8 mouse cellular contexts compared by ENCODE assay signal in the genomic region with DNA sequence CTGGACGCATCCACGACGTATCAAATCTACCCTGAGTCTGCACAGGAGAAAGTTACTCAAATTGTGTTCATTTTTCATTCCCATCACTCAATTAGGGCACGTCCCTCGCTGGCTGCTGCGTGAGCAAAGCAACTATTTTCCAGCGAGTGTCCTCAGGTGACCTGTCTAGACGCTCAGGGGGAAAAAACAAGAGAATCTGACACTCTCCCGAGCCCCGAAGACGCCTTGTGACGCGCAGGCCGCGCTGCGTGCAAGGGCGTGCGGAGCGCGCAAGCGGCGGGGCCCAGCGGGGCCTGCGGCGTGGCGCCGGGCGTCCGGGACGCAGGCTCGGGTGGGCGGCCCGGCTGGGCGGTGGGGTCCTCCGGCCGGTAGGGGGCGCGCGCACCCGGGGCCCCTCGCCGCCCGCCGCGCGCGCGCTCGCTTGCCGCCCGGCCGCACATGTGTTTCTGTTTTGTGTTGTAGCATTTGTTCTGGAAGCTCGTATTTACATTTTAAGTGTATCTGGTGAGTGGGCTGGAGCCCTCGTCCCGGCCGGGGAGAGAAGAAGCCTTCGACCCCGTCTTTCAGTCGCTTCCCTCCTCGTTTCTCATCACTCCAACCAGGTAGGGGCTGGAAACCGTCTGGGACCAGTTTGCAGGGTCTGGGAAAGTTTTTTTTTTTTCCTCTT. TPM values are rescaled to one million over a fixed set of nuclear protein-coding genes. Genes with fewer than 3 reads are reported as not detected.
DNase-seq lines count a peak whose midpoint lies in the region; ATAC-seq lines count a peak whose summit lies in the region.

No protein-coding gene starts in this region.

- peak overlapping the region; percentile 67 for H3K4me3 ChIP-seq in intestine, embryonic 16.5 days (ENCODE audit: low read length)
- H3K4me3 ChIP-seq in limb, embryonic 10.5 days: peak overlapping the region; percentile 80
- H3K4me3 ChIP-seq in midbrain, embryonic 11.5 days (ENCODE audit: low read depth, low read length): peak overlapping the region; percentile 99

- H3K9me3 ChIP-seq in intestine, embryonic 16.5 days (ENCODE audit: control insufficient read depth, low read length): no peaks in the 10 kb centered on the region
- no peaks in the 10 kb centered on the region for H3K9me3 ChIP-seq in limb, embryonic 10.5 days (replicated peaks)
- H3K9me3 ChIP-seq in midbrain, embryonic 11.5 days (ENCODE audit: control insufficient read depth, low read length): no peaks in the 10 kb centered on the region

- under 1% methylated on average over 57 of the region's 61 CpGs for WGBS in intestine, embryonic 16.5 days
- WGBS in limb, embryonic 10.5 days: 2% methylated on average over 61 of the region's 61 CpGs
- WGBS in midbrain, embryonic 11.5 days: under 1% methylated on average over 60 of the region's 61 CpGs

- DNase-seq in adrenal gland, adult 2 months: peak; percentile 91
- DNase-seq in embryo, embryonic 11 days: peak; percentile 91
- peak; percentile 74 to 76 for DNase-seq in gastrocnemius, postnatal 36 days
- peak; percentile 94 for DNase-seq in limb, embryonic 10.5 days (ENCODE audit: low spot score)
- DNase-seq in midbrain, embryonic 11.5 days (ENCODE audit: low spot score, missing footprints): peak; percentile 99
- peak; percentile 67 to 71 for DNase-seq in right cerebral cortex, postnatal 36 days (ENCODE audit: low spot score in 2 of 2)
- peak; percentile 84 for DNase-seq in yolk sac, embryonic 10.5 days (ENCODE audit: low spot score)

- H3K9ac ChIP-seq in intestine, embryonic 16.5 days (ENCODE audit: low read depth, low read length): peak overlapping the region; percentile 84
- peak overlapping the region; percentile 98 for H3K9ac ChIP-seq in midbrain, embryonic 11.5 days (ENCODE audit: low read length)

- H3K4me1 ChIP-seq in intestine, embryonic 16.5 days (ENCODE audit: control insufficient read depth, insufficient read depth, low read length): peaks cover 33% of the 10 kb centered on the region
- peaks cover 54% of the 10 kb centered on the region for H3K4me1 ChIP-seq in limb, embryonic 10.5 days
- H3K4me1 ChIP-seq in midbrain, embryonic 11.5 days (ENCODE audit: control insufficient read depth, insufficient read depth, low read length): peaks cover 28% of the 10 kb centered on the region

- peak overlapping the region; percentile 96 for H3K4me2 ChIP-seq in intestine, embryonic 16.5 days (ENCODE audit: low read depth, low read length)
- H3K4me2 ChIP-seq in midbrain, embryonic 11.5 days: peak overlapping the region; percentile 76

- intact Hi-C loops in gastrocnemius, postnatal 36 days (cut with DNase I): no loop called here

- no peaks in the 10 kb centered on the region for H3K36me3 ChIP-seq in intestine, embryonic 16.5 days (ENCODE audit: control insufficient read depth, insufficient read depth, low read length)
- H3K36me3 ChIP-seq in limb, embryonic 10.5 days: peaks cover 32% of the 10 kb centered on the region
- H3K36me3 ChIP-seq in midbrain, embryonic 11.5 days (ENCODE audit: control insufficient read depth, insufficient read depth, low read length): peaks cover 8% of the 10 kb centered on the region

- ATAC-seq in intestine, embryonic 16.5 days: peak; percentile 64
- ATAC-seq in midbrain, embryonic 11.5 days (ENCODE audit: low FRiP score): peak; percentile 74

- peak overlapping the region; percentile 98 for H3K27ac ChIP-seq in intestine, embryonic 16.5 days (ENCODE audit: low read length)
- peak overlapping the region; percentile 100 for H3K27ac ChIP-seq in limb, embryonic 10.5 days
- peak overlapping the region; percentile 99 for H3K27ac ChIP-seq in midbrain, embryonic 11.5 days (ENCODE audit: low read depth, low read length)

- H3K27me3 ChIP-seq in intestine, embryonic 16.5 days (replicated peaks; ENCODE audit: control insufficient read depth, insufficient read depth, low read length): 0 out of 2 replicates have a peak, but pooled peaks cover 8% of the 10 kb centered on the region
- H3K27me3 ChIP-seq in limb, embryonic 10.5 days (ENCODE audit: low read depth, poor library complexity, severe bottlenecking): peaks cover 21% of the 10 kb centered on the region
- H3K27me3 ChIP-seq in midbrain, embryonic 11.5 days (ENCODE audit: control insufficient read depth, insufficient read depth, low read length): peaks cover 26% of the 10 kb centered on the region

RNA-seq across cellular contexts. Expression of a gene that starts 0.8 kb away (rescaled TPM):
- total RNA-seq in adrenal gland, adult 2 months (2021): 10 to 100 TPM; 62.7 to 64.2 TPM
- polyA plus RNA-seq in adrenal gland, adult 2 months (2012; rRNA removed): 43.1 and 50.1 TPM in 2 replicates
- total RNA-seq in gastrocnemius, postnatal 36 days (2021): 1 to 10 TPM; 8.1 to 9.5 TPM
- 12.6 and 13.7 TPM in 2 replicates for polyA plus RNA-seq in intestine, embryonic 16.5 days (2015; fragmentation: Nextera tagmentation; extraction: Ambion mirVana)
- 70.6 and 95.2 TPM in 2 replicates for polyA plus RNA-seq in limb, embryonic 10.5 days (2016; fragmentation: Nextera tagmentation; extraction: Ambion mirVana)
- polyA plus RNA-seq in midbrain, embryonic 11.5 days (2014; fragmentation: Nextera tagmentation; extraction: Ambion mirVana): 54.1 and 70.1 TPM in 2 replicates

RNA-seq across cellular contexts. Expression of a gene that starts 35.4 kb away (rescaled TPM):
- total RNA-seq in adrenal gland, adult 2 months (2021): 10 to 100 TPM in 1 of 2 experiments, 1 to 10 TPM in 1; 7.5 to 30.8 TPM
- polyA plus RNA-seq in adrenal gland, adult 2 months (2012; rRNA removed): 13.3 and 18.8 TPM in 2 replicates
- total RNA-seq in gastrocnemius, postnatal 36 days (2021): 10 to 100 TPM; 39.0 to 49.9 TPM
- 12.1 and 14.3 TPM in 2 replicates for polyA plus RNA-seq in intestine, embryonic 16.5 days (2015; fragmentation: Nextera tagmentation; extraction: Ambion mirVana)
- polyA plus RNA-seq in limb, embryonic 10.5 days (2016; fragmentation: Nextera tagmentation; extraction: Ambion mirVana): 13.2 and 17.1 TPM in 2 replicates
- polyA plus RNA-seq in midbrain, embryonic 11.5 days (2014; fragmentation: Nextera tagmentation; extraction: Ambion mirVana): 17.6 and 18.5 TPM in 2 replicates

RNA-seq across cellular contexts. Expression of a gene that starts 41.3 kb away (rescaled TPM):
- total RNA-seq in adrenal gland, adult 2 months (2021): not detected
- not detected in 2 replicates for polyA plus RNA-seq in adrenal gland, adult 2 months (2012; rRNA removed)
- not detected for total RNA-seq in gastrocnemius, postnatal 36 days (2021)
- 0.07 TPM in 2 replicates for polyA plus RNA-seq in intestine, embryonic 16.5 days (2015; fragmentation: Nextera tagmentation; extraction: Ambion mirVana)
- not detected in 2 replicates for polyA plus RNA-seq in limb, embryonic 10.5 days (2016; fragmentation: Nextera tagmentation; extraction: Ambion mirVana)
- polyA plus RNA-seq in midbrain, embryonic 11.5 days (2014; fragmentation: Nextera tagmentation; extraction: Ambion mirVana): 0.15 TPM in 1 of 2 replicates, not detected in the other

Comparison
In these comparisons a context has a peak if more than half of its experiments do, and no peak if none do; other contexts are left out.
1. Peak in every context shown above with its lines: DNase-seq, ATAC-seq, H3K4me3 ChIP-seq and H3K27ac ChIP-seq.